22 mouse cellular contexts compared by ENCODE assay signal in the genomic region with DNA sequence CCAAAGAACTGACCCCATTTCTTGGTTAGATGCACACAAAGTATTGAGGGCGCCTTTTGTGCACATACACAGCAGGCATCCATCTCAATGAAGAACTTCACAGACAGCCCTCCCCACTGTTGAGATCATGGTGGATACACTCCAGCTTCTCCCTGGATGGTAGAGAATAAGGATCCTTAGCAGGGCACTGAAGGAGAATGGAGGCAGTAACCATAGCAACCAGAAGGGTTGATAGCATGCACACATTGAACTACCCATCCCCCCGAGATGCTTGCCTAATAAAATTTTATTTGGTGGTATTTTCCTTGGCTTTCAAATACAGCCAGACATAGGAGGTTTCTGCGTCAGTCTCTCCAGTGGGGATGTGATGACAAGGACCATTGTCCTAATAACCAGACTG.
DNase-seq lines count a peak whose midpoint lies in the region; ATAC-seq and TF ChIP-seq lines count a peak whose summit lies in the region.
"Had no signal": no experiment of that assay in that cellular context is flagged by ENCODE, and none has a peak within 500 bp of the region (broad histone marks: within the 10 kb centered on the region; RNA-seq: fewer than 3 reads in every experiment).

No protein-coding gene starts in this region.

- DNase-seq in forebrain, embryonic 14.5 days (ENCODE audit: low spot score): peak; percentile 64
- DNase-seq in brain, embryonic 14.5 days (ENCODE audit: low read depth): peak; percentile 77
- no peak for DNase-seq in adipocyte (ENCODE audit: low spot score)
- DNase-seq: adrenal gland, postnatal 25 days; cerebellum, adult 18-20 months; cerebellum, postnatal 36 days; kidney, adult 18-20 months; kidney, postnatal 14 days; layer of hippocampus, adult 9-11 months; left cerebral cortex, postnatal 4 days; liver; liver, postnatal 0 days; lung, postnatal 10 days; right cerebral cortex, adult 18-20 months had no signal

- peaks cover 6% of the 10 kb centered on the region; the same call in 1 of the 2 replicates for H3K4me1 ChIP-seq in forebrain, embryonic 14.5 days (ENCODE audit: control insufficient read depth, insufficient read depth, low read length)
- H3K4me1 ChIP-seq in forebrain, embryonic 12.5 days: peaks cover 17% of the 10 kb centered on the region
- H3K4me1 ChIP-seq in hindbrain, embryonic 16.5 days (ENCODE audit: control insufficient read depth, insufficient read depth, low read depth, low read length): peaks cover 6% of the 10 kb centered on the region
- peaks cover 19% of the 10 kb centered on the region for H3K4me1 ChIP-seq in neural tube, embryonic 15.5 days
- no peaks in the 10 kb centered on the region for H3K4me1 ChIP-seq in kidney, embryonic 16.5 days (ENCODE audit: insufficient read depth, low read length)

- no peak for TF ChIP-seq CTCF in brain, embryonic 14.5 days (IDR thresholded peaks at IDR 0.05; ENCODE audit: borderline replicate concordance, extremely low read depth, insufficient read depth, insufficient read length)

- no peak for TF ChIP-seq POLR2A in brain, embryonic 14.5 days (IDR thresholded peaks at IDR 0.05; ENCODE audit: borderline replicate concordance, extremely low read depth, insufficient read depth, insufficient read length, poor library complexity, severe bottlenecking)

- no peaks in the 10 kb centered on the region for H3K27me3 ChIP-seq in forebrain, embryonic 14.5 days (replicated peaks; ENCODE audit: control insufficient read depth, insufficient read depth, low read length)
- no peaks in the 10 kb centered on the region for H3K27me3 ChIP-seq in forebrain, embryonic 12.5 days
- no peaks in the 10 kb centered on the region for H3K27me3 ChIP-seq in hindbrain, embryonic 16.5 days (replicated peaks; ENCODE audit: control insufficient read depth, insufficient read depth, low read length)
- no peaks in the 10 kb centered on the region for H3K27me3 ChIP-seq in neural tube, embryonic 15.5 days (replicated peaks)
- no peaks in the 10 kb centered on the region for H3K27me3 ChIP-seq in kidney, embryonic 16.5 days (ENCODE audit: insufficient read depth, low read length)
- H3K27me3 ChIP-seq: Patski had no signal

- 56% methylated on average over 3 of the region's 3 CpGs for WGBS in forebrain, embryonic 14.5 days
- WGBS in forebrain, embryonic 12.5 days: 62% methylated on average over 3 of the region's 3 CpGs
- 32% methylated on average over 3 of the region's 3 CpGs for WGBS in hindbrain, embryonic 16.5 days
- WGBS in neural tube, embryonic 15.5 days: 26% methylated on average over 3 of the region's 3 CpGs
- 81% methylated on average over 3 of the region's 3 CpGs for WGBS in kidney, embryonic 16.5 days

- no peak overlapping the region for H3K9ac ChIP-seq in forebrain, embryonic 14.5 days (ENCODE audit: low read length)
- no peak overlapping the region for H3K9ac ChIP-seq in forebrain, embryonic 12.5 days
- no peak overlapping the region for H3K9ac ChIP-seq in hindbrain, embryonic 16.5 days (ENCODE audit: low read depth, low read length)
- H3K9ac ChIP-seq in neural tube, embryonic 15.5 days (replicated peaks): no peak overlapping the region
- H3K9ac ChIP-seq in kidney, embryonic 16.5 days (replicated peaks; ENCODE audit: low read length): no peak overlapping the region
- H3K9ac ChIP-seq: liver, postnatal 0 days had no signal

- no peak overlapping the region for H3K4me2 ChIP-seq in forebrain, embryonic 14.5 days (ENCODE audit: low read length)
- H3K4me2 ChIP-seq in forebrain, embryonic 12.5 days: no peak overlapping the region
- no peak overlapping the region for H3K4me2 ChIP-seq in hindbrain, embryonic 16.5 days (ENCODE audit: low read length)
- no peak overlapping the region for H3K4me2 ChIP-seq in neural tube, embryonic 15.5 days
- H3K4me2 ChIP-seq in kidney, embryonic 16.5 days (replicated peaks; ENCODE audit: low read depth, low read length): no peak overlapping the region

- H3K9me3 ChIP-seq in forebrain, embryonic 14.5 days (replicated peaks; ENCODE audit: control insufficient read depth, low read length): no peaks in the 10 kb centered on the region
- no peaks in the 10 kb centered on the region for H3K9me3 ChIP-seq in forebrain, embryonic 12.5 days
- no peaks in the 10 kb centered on the region for H3K9me3 ChIP-seq in hindbrain, embryonic 16.5 days (ENCODE audit: control insufficient read depth, low read length)
- H3K9me3 ChIP-seq in neural tube, embryonic 15.5 days (replicated peaks): no peaks in the 10 kb centered on the region
- H3K9me3 ChIP-seq in kidney, embryonic 16.5 days (ENCODE audit: low read length): no peaks in the 10 kb centered on the region
- H3K9me3 ChIP-seq: heart, embryonic 10.5 days had no signal

- ATAC-seq in forebrain, embryonic 14.5 days: no peak
- ATAC-seq in forebrain, embryonic 12.5 days (ENCODE audit: low FRiP score): no peak
- peak; percentile 84 for ATAC-seq in hindbrain, embryonic 16.5 days
- ATAC-seq in neural tube, embryonic 15.5 days (ENCODE audit: low FRiP score): peak; percentile 83
- ATAC-seq in kidney, embryonic 16.5 days (ENCODE audit: low FRiP score, low TSS enrichment): no peak
- ATAC-seq: CD4-positive, CD25-positive, alpha-beta regulatory T cell, adult 4 months; liver, postnatal 0 days; Patski had no signal

- H3K4me3 ChIP-seq in forebrain, embryonic 14.5 days (ENCODE audit: low read depth, low read length): no peak overlapping the region
- H3K4me3 ChIP-seq in forebrain, embryonic 12.5 days (replicated peaks): no peak overlapping the region
- H3K4me3 ChIP-seq in hindbrain, embryonic 16.5 days (ENCODE audit: low read length): no peak overlapping the region
- H3K4me3 ChIP-seq in neural tube, embryonic 15.5 days (replicated peaks): no peak overlapping the region
- H3K4me3 ChIP-seq in kidney, embryonic 16.5 days (ENCODE audit: low read length): no peak overlapping the region
- H3K4me3 ChIP-seq: heart, embryonic 10.5 days; left cerebral cortex, adult 2 months had no signal

- no peaks in the 10 kb centered on the region for H3K36me3 ChIP-seq in forebrain, embryonic 14.5 days (ENCODE audit: control insufficient read depth, insufficient read depth, low read length)
- no peaks in the 10 kb centered on the region for H3K36me3 ChIP-seq in forebrain, embryonic 12.5 days (replicated peaks)
- no peaks in the 10 kb centered on the region for H3K36me3 ChIP-seq in hindbrain, embryonic 16.5 days (ENCODE audit: control insufficient read depth, insufficient read depth, low read length)
- no peaks in the 10 kb centered on the region for H3K36me3 ChIP-seq in neural tube, embryonic 15.5 days
- no peaks in the 10 kb centered on the region for H3K36me3 ChIP-seq in kidney, embryonic 16.5 days (ENCODE audit: insufficient read depth, low read length)
- H3K36me3 ChIP-seq: heart, embryonic 10.5 days had no signal

- no peak overlapping the region for H3K27ac ChIP-seq in forebrain, embryonic 14.5 days (ENCODE audit: low read depth, low read length)
- H3K27ac ChIP-seq in forebrain, embryonic 12.5 days: no peak overlapping the region
- H3K27ac ChIP-seq in hindbrain, embryonic 16.5 days (ENCODE audit: low read depth, low read length): no peak overlapping the region
- peak overlapping the region; percentile 58 for H3K27ac ChIP-seq in neural tube, embryonic 15.5 days (replicated peaks)
- no peak overlapping the region for H3K27ac ChIP-seq in kidney, embryonic 16.5 days (ENCODE audit: low read length)
- H3K27ac ChIP-seq: heart, embryonic 10.5 days; left cerebral cortex, adult 2 months had no signal

Comparison
In these comparisons a context has a peak if more than half of its experiments do, and no peak if none do; other contexts are left out.
1. ATAC-seq: peak in hindbrain, embryonic 16.5 days (single experiment) and neural tube, embryonic 15.5 days (single experiment); none in forebrain, embryonic 14.5 days (single experiment), forebrain, embryonic 12.5 days (single experiment) and kidney, embryonic 16.5 days (single experiment).